Mouse (Mus musculus) macrophage (primary cell): ENCODE results near the gene Zhx3. TPM values are rescaled to one million over a fixed set of nuclear protein-coding genes. Genes with fewer than 3 reads are reported as not detected.

ENCODE experiments used
- polyA plus RNA-seq: library from polyadenylated mRNA; stranded (reverse); fragments of 250-400 nt; gene quantifications from 3 replicates; pipeline ENCODE4 v1.2.4, GENCODE M21; 2018; ENCODE audit warnings: inconsistent platforms

Zhx3 gene
- polyA plus RNA-seq, 1 experiment from 2014 or later = 5.7 TPM

Other genes with a start within 250 kb of the Zhx3 start
- 52.3 to 148 TPM (median 103 TPM) in 3 replicates for gene Top1, start 227.1 kb downstream of the Zhx3 start, polyA plus RNA-seq
- gene Plcg1, start 141.7 kb downstream of the Zhx3 start, polyA plus RNA-seq = 6.6 to 8.3 TPM (median 7.6 TPM) in 3 replicates
- not detected in 3 replicates for gene Lpin3, start 7.7 kb upstream of the Zhx3 start, polyA plus RNA-seq
- not detected in 3 replicates for gene Emilin3, start 39.3 kb upstream of the Zhx3 start, polyA plus RNA-seq
- 8.6 to 11.0 TPM (median 9.0 TPM) in 3 replicates for gene Chd6, start 236.1 kb upstream of the Zhx3 start, polyA plus RNA-seq